ENCODE assay signal across 20 mouse cellular contexts in the genomic region with DNA sequence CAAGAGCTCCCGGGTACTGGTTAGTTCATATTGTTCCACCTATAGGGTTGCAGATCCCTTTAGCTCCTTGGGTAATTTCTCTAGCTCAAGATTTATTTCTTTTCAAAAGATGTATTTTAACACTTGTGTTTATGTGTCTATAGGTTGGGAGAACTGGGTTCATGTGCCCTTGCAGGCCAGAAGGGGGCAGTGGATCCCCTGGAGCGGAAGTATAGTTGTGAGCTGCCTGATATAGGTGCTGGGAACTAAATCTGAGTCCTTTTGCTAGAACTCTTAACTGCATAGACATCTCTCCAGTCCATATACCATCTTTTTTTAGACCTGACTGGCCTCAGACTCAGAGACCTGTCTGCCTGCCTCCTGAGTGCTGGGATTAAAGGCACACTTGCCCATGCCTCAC. TPM values are rescaled to one million over a fixed set of nuclear protein-coding genes. Genes with fewer than 3 reads are reported as not detected.
DNase-seq lines count a peak whose midpoint lies in the region; ATAC-seq and TF ChIP-seq lines count a peak whose summit lies in the region.
"Had no signal": no experiment of that assay in that cellular context is flagged by ENCODE, and none has a peak within 500 bp of the region (broad histone marks: within the 10 kb centered on the region; RNA-seq: fewer than 3 reads in every experiment).

No protein-coding gene starts in this region.

- 100% methylated on average over 2 of the region's 2 CpGs for WGBS in kidney, postnatal 0 days
- 88% methylated on average over 2 of the region's 2 CpGs for WGBS in bone marrow, adult 2 months

- no peak for ATAC-seq in kidney, postnatal 0 days (replicated peaks; ENCODE audit: low FRiP score, low read depth)
- no peak for ATAC-seq in megakaryocyte-erythroid progenitor cell, adult 5-6 weeks (replicated peaks; ENCODE audit: low FRiP score, low TSS enrichment, poor library complexity, severe bottlenecking)
- ATAC-seq: intestine, embryonic 16.5 days had no signal

- H3K36me3 ChIP-seq in kidney, postnatal 0 days (ENCODE audit: insufficient read depth, low read length): 0 out of 2 replicates have a peak, but pooled peaks cover 4% of the 10 kb centered on the region
- 0 out of 2 replicates have a peak, but pooled peaks cover 4% of the 10 kb centered on the region for H3K36me3 ChIP-seq in E14TG2a.4 (ENCODE audit: insufficient read depth, low read length)

- no peaks in the 10 kb centered on the region for H3K4me1 ChIP-seq in kidney, postnatal 0 days (replicated peaks; ENCODE audit: insufficient read depth, low read length)
- peaks cover 13% of the 10 kb centered on the region for H3K4me1 ChIP-seq in E14TG2a.4 (replicated peaks; ENCODE audit: low read depth, low read length)
- H3K4me1 ChIP-seq in bone marrow, adult 2 months (ENCODE audit: control insufficient read depth, insufficient read depth, low read length): no peaks in the 10 kb centered on the region
- H3K4me1 ChIP-seq: liver, embryonic 13.5 days had no signal

- no peak overlapping the region for H3K4me2 ChIP-seq in kidney, postnatal 0 days (ENCODE audit: low read length)
- H3K4me2 ChIP-seq: hindbrain, embryonic 14.5 days; liver, embryonic 13.5 days had no signal

- TF ChIP-seq CTCF in kidney, postnatal 0 days (IDR thresholded peaks at IDR 0.05; ENCODE audit: low read depth): peak; percentile 20; the same call in 1 of the 2 replicates
- TF ChIP-seq CTCF in E14TG2a.4 (conservative IDR thresholded peaks at IDR 0.05; ENCODE audit: low read length): peak; percentile 41
- peak; percentile 23; the same call in 1 of the 2 replicates for TF ChIP-seq CTCF in bone marrow, adult 2 months (IDR thresholded peaks at IDR 0.05; ENCODE audit: control insufficient read depth, insufficient read depth, low read length)

- H3K4me3 ChIP-seq in kidney, postnatal 0 days (replicated peaks; ENCODE audit: low read depth, low read length): no peak overlapping the region
- H3K4me3 ChIP-seq in E14TG2a.4 (replicated peaks; ENCODE audit: low read length): no peak overlapping the region
- H3K4me3 ChIP-seq in bone marrow, adult 2 months (replicated peaks; ENCODE audit: control insufficient read depth, low read depth, low read length): no peak overlapping the region
- H3K4me3 ChIP-seq: gastrocnemius, adult 2 months; liver, embryonic 13.5 days; megakaryocyte, embryonic 14.5 days had no signal

- H3K27ac ChIP-seq in kidney, postnatal 0 days: no peak overlapping the region
- no peak overlapping the region for H3K27ac ChIP-seq in bone marrow, adult 2 months (ENCODE audit: control insufficient read depth, insufficient read depth, low read depth, low read length, poor library complexity)
- H3K27ac ChIP-seq: gastrocnemius, adult 2 months; hindbrain, embryonic 14.5 days; liver, embryonic 13.5 days had no signal

- no peak for DNase-seq in kidney, postnatal 0 days (ENCODE audit: low spot score)
- no peak for DNase-seq in kidney, adult 11 months
- DNase-seq in 416B (ENCODE audit: low read depth): peak; percentile 25
- DNase-seq in adipocyte (ENCODE audit: low spot score): no peak
- DNase-seq: adrenal gland, postnatal 25 days; cerebellum, adult 18-20 months; cerebellum, postnatal 36 days; gastrocnemius, adult 2 months; heart, postnatal 36 days; kidney, postnatal 14 days; left cerebral cortex, postnatal 4 days; liver, embryonic 13.5 days; lung, postnatal 10 days; thymus, postnatal 14 days had no signal

- H3K9me3 ChIP-seq in kidney, postnatal 0 days (replicated peaks; ENCODE audit: low read length): no peaks in the 10 kb centered on the region
- no peaks in the 10 kb centered on the region for H3K9me3 ChIP-seq in E14TG2a.4 (ENCODE audit: low read length)
- H3K9me3 ChIP-seq: liver, embryonic 13.5 days had no signal

- no peaks in the 10 kb centered on the region for H3K27me3 ChIP-seq in kidney, postnatal 0 days (ENCODE audit: insufficient read depth, low read length)
- no peaks in the 10 kb centered on the region for H3K27me3 ChIP-seq in E14TG2a.4 (ENCODE audit: insufficient read depth, low read length)
- H3K27me3 ChIP-seq: liver, embryonic 13.5 days; megakaryocyte, embryonic 14.5 days had no signal

- TF ChIP-seq POLR2A in bone marrow, adult 2 months (IDR thresholded peaks at IDR 0.05; ENCODE audit: borderline replicate concordance, control insufficient read depth, low read depth, low read length): no peak

- H3K9ac ChIP-seq in kidney, postnatal 0 days (ENCODE audit: low read depth, low read length): no peak overlapping the region
- H3K9ac ChIP-seq: hindbrain, embryonic 14.5 days; liver, embryonic 13.5 days had no signal

RNA-seq across cellular contexts. Expression of a gene that starts 27.7 kb away (rescaled TPM):
- polyA plus RNA-seq in kidney, postnatal 0 days (2015; fragmentation: Nextera tagmentation; extraction: Ambion mirVana): 162 and 163 TPM in 2 replicates
- 16.2 and 16.6 TPM in 2 replicates for polyA plus RNA-seq in bone marrow, adult 2 months (2011; ENCODE audit: insufficient read depth, insufficient read length, low replicate concordance, missing spikeins)
- 29.8 and 41.6 TPM in 2 replicates for total RNA-seq in megakaryocyte-erythroid progenitor cell, adult 5-6 weeks (2014; fragmentation: Nextera tagmentation)
- 22.7 and 31.5 TPM in 2 replicates for total RNA-seq in megakaryocyte-erythroid progenitor cell, adult 5-6 weeks (2017)
